Mouse (Mus musculus): ENCODE measurements around the gene 4930579F01Rik.

DNA sequence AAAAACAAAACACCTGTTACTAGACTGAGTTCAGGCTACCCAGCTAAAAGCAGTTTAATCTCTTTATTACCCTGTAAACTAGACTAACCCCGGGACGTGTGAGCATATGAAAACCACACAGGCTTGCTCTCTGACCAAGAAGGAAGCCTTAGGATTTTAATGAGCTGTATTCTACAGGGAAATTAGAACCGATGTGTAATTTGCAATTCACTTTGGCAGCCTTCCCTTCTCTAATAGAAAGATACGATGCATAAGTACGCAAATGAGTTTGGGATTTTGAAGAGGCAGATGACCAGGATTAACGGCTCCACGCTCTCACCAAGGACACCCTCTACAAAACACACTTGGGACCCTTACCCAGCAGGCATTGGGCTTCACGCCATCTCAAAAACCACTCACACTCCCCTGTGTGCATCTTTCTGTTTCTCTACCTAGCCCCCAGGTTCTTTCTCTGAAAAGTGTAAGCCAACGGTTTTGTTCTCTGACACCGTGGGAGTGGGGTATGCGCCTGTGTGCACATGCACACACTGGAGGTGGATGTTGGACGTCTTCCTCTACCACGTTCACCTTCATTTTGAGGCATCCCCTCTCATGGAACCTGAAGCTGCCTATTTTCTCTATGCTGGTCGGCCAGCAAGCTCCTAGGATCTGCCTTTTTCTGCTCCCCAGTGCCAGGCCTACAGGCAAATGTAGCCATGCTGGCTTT, 48.5 kb upstream of the 4930579F01Rik start:
- no peak for TF ChIP-seq CTCF (IDR thresholded peaks at IDR 0.05; ENCODE audit: borderline replicate concordance, control insufficient read depth, extremely low read depth, insufficient read depth, low read length, poor library complexity)
- no peak for TF ChIP-seq POLR2A (IDR thresholded peaks at IDR 0.05; ENCODE audit: control insufficient read depth, extremely low read depth, insufficient read depth, low read length, poor library complexity)

Measured in thymus, adult 2 months (tissue).